Mouse (Mus musculus): ENCODE measurements at regions not wholly inside any gene's neighbourhood (a gene's known extent, or its start where the extent isn't known, plus 50 kb on each side); places are given as distances from the start of the nearest gene placed in this dataset.

- DNase-seq (ENCODE audit: low spot score in 2 of 2), result peak; percentile 54 to 71
These were observed 1428.3 kb upstream of the A1bg start for GRCm38 (mm10) chr15:62350862-62351757.

- no peak for DNase-seq (ENCODE audit: low spot score in 2 of 2)
These were observed 1427.2 kb upstream of the A1bg start for GRCm38 (mm10) chr15:62349981-62350380.

- DNase-seq (ENCODE audit: low spot score in 2 of 2), result no peak
These were observed 1426.1 kb upstream of the A1bg start for GRCm38 (mm10) chr15:62348956-62349355.

DNA sequence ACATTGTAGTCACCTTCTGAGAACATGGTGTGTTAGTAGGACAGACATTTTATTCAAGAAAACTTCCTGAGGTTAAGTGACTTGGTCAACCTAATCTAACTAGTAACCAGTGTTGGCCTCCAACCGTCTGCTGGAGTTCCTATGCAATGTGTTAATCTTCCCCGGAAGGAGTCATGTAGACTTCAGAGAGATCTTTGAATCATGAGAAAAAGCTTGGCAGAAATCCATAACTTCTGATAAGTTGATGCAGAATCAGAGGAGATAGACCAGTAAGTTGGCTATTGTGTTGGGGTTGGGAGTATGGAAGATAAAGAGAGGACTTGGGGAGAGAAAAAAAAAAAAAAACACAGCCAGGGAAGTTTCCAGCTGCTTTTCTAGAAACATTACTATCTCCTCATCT is 1424.9 kb upstream of the A1bg start:
- no peak for DNase-seq (ENCODE audit: low spot score in 2 of 2)

DNA sequence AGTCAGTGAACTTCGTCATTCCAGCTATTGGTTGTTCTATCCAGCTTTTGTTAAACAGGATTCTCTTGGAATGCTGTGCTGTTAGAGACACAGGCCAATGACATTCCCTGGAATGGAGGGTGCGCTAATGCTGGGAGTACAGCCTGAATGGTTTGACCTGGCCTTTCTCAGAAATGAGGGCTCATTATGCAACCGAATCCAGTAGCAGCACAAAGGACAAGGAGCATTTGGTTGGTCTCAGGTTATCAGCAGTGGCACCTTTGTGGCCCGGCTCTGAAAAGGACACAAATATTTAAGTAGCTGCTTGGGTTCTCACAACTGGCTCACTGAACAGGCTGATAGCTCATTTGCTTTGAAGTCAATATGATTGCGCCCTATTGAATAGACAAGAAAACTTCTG is 1423.1 kb upstream of the A1bg start:
- no peak for DNase-seq (ENCODE audit: low spot score in 2 of 2)

GRCm38 (mm10) chr15:62336454-62337284 is 1413.9 kb upstream of the A1bg start:
- DNase-seq (ENCODE audit: low spot score in 2 of 2), result no peak

- no peak for DNase-seq (ENCODE audit: low spot score in 2 of 2)
These were observed 1411.6 kb upstream of the A1bg start for GRCm38 (mm10) chr15:62334256-62335009.

GRCm38 (mm10) chr15:62332129-62332528 is 1409.3 kb upstream of the A1bg start:
- DNase-seq (ENCODE audit: low spot score in 2 of 2), result no peak

GRCm38 (mm10) chr15:62331138-62331800 is 1408.5 kb upstream of the A1bg start:
- DNase-seq (ENCODE audit: low spot score in 2 of 2), result no peak

GRCm38 (mm10) chr15:62328920-62329319 is 1406.1 kb upstream of the A1bg start:
- DNase-seq (ENCODE audit: low spot score in 2 of 2), result no peak

GRCm38 (mm10) chr15:62328305-62328881 is 1405.6 kb upstream of the A1bg start:
- peak in 1 of 2 experiments; percentile 2 for DNase-seq (ENCODE audit: low spot score in 2 of 2)

DNA sequence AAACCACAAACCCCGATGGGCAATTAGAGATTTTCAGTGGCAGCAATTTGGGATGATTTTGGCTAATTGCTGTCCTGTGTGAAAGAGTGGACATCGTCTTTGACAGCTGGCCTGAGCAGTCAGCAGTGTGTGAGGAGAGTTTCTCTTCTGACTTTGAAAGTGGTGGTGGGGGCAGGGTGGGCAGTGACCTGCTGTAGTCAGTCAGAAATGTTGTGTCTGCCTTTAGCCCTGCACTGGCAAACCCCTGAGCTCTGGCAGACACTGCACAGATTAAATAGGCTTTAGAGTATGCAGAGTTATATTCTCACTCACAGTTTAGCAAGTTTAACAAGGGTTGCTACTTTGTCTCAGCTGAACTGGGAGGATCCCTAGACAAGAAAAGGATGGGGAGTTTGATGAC is 1404.7 kb upstream of the A1bg start:
- DNase-seq (ENCODE audit: low spot score in 2 of 2), result no peak

DNA sequence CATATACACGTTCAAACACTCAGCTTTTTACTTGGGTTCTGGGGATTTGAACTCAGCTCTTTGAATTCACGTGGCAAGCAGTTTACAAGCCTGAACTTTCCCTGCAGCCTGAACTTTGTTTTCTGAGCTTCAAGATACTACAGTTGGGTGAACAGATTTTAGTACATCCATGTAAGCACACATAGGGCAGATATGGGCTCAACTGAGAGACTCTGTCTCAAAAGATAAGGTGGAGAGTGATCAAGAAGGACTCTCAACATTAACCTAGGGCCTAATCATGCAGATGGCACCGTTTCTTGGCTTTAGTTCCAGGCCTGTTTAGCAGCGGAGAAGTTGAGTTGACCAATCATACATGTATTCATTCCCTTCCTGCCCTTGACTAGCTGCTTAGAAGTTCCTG is 1403.7 kb upstream of the A1bg start:
- no peak for DNase-seq (ENCODE audit: low spot score in 2 of 2)

GRCm38 (mm10) chr15:62325451-62326290 is 1402.9 kb upstream of the A1bg start:
- DNase-seq (ENCODE audit: low spot score in 2 of 2), result no peak

DNA sequence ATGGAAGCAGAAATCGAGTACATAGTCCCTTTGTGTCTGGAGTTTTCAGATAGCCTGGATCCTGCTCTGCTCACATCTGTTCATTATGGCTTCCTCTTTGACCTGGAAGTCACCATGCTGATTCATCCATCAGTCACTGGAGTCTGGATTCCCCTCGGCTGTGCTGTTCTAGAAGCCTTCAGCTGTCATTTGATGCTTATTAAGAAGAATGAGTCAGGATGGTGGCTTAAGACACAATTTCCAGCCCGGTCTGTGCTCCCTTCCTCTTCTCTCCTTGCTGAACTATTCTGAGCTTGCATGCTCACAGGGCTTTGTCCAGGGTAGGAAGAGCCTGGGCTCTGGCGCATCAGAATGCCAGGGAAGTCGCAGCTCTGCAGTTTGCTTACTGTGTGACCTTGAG is 1398.2 kb upstream of the A1bg start:
- no peak for DNase-seq (ENCODE audit: low spot score in 2 of 2)

- DNase-seq (ENCODE audit: low spot score in 2 of 2), result no peak
These were observed 1391.6 kb upstream of the A1bg start for GRCm38 (mm10) chr15:62314449-62314848.

DNA sequence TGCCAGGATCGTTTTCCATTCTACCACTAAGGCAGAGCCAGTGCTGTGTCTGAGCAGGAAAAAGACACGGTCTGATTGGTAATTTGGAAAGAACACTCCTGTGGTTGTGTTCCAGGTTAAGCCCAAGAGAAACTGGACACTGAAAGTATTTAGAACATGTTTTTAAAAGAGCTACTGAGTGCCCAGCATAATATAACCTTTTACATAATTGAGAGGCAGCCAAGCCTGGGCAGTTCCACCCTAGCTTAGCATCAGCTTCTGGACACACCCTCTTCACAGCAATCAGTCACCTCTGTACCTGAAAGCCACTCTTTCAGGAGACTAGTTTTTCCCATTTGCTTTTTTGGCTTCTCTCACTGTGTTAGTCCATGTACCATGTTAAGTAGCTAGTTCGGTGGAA is 1379.4 kb upstream of the A1bg start:
- DNase-seq (ENCODE audit: low spot score in 2 of 2), result no peak

GRCm38 (mm10) chr15:62301567-62301966 is 1378.8 kb upstream of the A1bg start:
- no peak for DNase-seq (ENCODE audit: low spot score in 2 of 2)

GRCm38 (mm10) chr15:62297138-62297537 is 1374.3 kb upstream of the A1bg start:
- DNase-seq (ENCODE audit: low spot score in 2 of 2), result no peak

- DNase-seq (ENCODE audit: low spot score in 2 of 2), result no peak
These were observed 1372.6 kb upstream of the A1bg start for GRCm38 (mm10) chr15:62295233-62295927.
